Mouse (Mus musculus): ENCODE results near the gene Nrd1. TPM values are rescaled to one million over a fixed set of nuclear protein-coding genes. Genes with fewer than 3 reads are reported as not detected.

Nrd1 gene
- polyA plus RNA-seq, 1 experiment: 14.6 TPM

- Histone ChIP-seq H3K9me3 (no peaks in the 10 kb centered on the region), H3K4me1 (peaks cover 22% of the 10 kb centered on the region), H3K27me3 (replicated peaks) (no peaks in the 10 kb centered on the region), H3K36me3 (replicated peaks; ENCODE audit: low read length) (no peaks in the 10 kb centered on the region), H3K4me3 (replicated peaks) (no peak overlapping the region)
- TF ChIP-seq FLI1 (IDR thresholded peaks at IDR 0.05; ENCODE audit: low read length) (no peak), GATA1 (IDR thresholded peaks at IDR 0.05; ENCODE audit: borderline replicate concordance, low read length) (no peak)
Observed at GRCm38 (mm10) chr4:108987473-108987842, 13.0 kb upstream of the Nrd1 start.

GRCm38 (mm10) chr4:108989430-108989829 is 11.0 kb upstream of the Nrd1 start:
- H3K27me3 ChIP-seq (replicated peaks): no peaks in the 10 kb centered on the region
- no peaks in the 10 kb centered on the region for H3K9me3 ChIP-seq
- no peak for TF ChIP-seq GATA1 (IDR thresholded peaks at IDR 0.05; ENCODE audit: borderline replicate concordance, low read length)
- TF ChIP-seq FLI1 (IDR thresholded peaks at IDR 0.05; ENCODE audit: low read length): no peak
- H3K36me3 ChIP-seq (replicated peaks; ENCODE audit: low read length): no peaks in the 10 kb centered on the region
- H3K4me3 ChIP-seq (replicated peaks): no peak overlapping the region
- H3K4me1 ChIP-seq: peaks cover 22% of the 10 kb centered on the region

DNA sequence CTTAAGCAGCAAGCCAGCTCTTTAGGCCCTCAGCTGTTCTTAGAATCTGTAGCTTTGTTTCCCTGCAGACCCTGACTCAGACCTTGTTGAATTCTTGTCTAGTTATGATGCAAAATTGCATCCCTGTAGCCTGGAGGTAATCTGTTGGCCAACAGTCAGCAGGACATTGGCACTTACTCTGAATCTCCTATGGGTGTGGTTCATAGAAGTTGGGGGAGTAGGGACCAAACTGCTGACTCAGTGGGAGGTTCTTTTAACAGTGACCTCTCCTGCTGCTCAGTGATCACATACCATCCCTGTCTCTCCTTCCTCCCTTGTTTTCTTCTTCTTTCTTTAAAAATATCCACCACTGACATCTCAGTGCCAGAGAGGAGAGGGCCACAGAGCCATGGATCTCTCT is 10.4 kb upstream of the Nrd1 start:
- Histone ChIP-seq H3K4me3 (replicated peaks) (no peak overlapping the region), H3K36me3 (replicated peaks; ENCODE audit: low read length) (no peaks in the 10 kb centered on the region), H3K27me3 (replicated peaks) (no peaks in the 10 kb centered on the region), H3K4me1 (peaks cover 22% of the 10 kb centered on the region), H3K9me3 (no peaks in the 10 kb centered on the region)
- no peak for TF ChIP-seq FLI1 (IDR thresholded peaks at IDR 0.05; ENCODE audit: low read length)
- TF ChIP-seq GATA1 (IDR thresholded peaks at IDR 0.05; ENCODE audit: borderline replicate concordance, low read length): no peak

DNA sequence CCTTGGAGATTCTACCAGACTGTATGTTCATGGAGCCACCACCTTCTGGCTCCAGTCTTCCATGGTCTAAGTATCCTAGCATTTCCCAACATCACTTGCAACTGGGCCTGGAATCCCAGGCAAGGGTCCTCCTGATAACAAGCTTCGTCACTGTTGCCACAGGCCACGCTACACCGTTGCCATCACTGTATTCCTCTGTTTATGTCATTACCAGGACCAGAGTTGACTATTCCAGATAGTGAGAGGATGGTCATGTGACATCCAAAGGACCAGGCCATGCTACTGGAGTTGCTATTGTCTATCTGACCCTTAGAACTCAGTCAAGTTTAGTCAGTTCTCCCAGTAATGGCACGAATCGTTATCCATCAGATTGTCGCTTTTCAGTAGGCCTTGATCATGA is 9.9 kb upstream of the Nrd1 start:
- peaks cover 22% of the 10 kb centered on the region for H3K4me1 ChIP-seq
- TF ChIP-seq FLI1 (IDR thresholded peaks at IDR 0.05; ENCODE audit: low read length): no peak
- no peak for TF ChIP-seq GATA1 (IDR thresholded peaks at IDR 0.05; ENCODE audit: borderline replicate concordance, low read length)
- no peak overlapping the region for H3K4me3 ChIP-seq (replicated peaks)
- H3K36me3 ChIP-seq (replicated peaks; ENCODE audit: low read length): no peaks in the 10 kb centered on the region
- H3K27me3 ChIP-seq (replicated peaks): no peaks in the 10 kb centered on the region
- H3K9me3 ChIP-seq: no peaks in the 10 kb centered on the region

GRCm38 (mm10) chr4:108991811-108992210 is 8.6 kb upstream of the Nrd1 start:
- no peaks in the 10 kb centered on the region for H3K9me3 ChIP-seq
- H3K4me1 ChIP-seq: peaks cover 23% of the 10 kb centered on the region
- H3K36me3 ChIP-seq (replicated peaks; ENCODE audit: low read length): no peaks in the 10 kb centered on the region
- H3K27me3 ChIP-seq (replicated peaks): no peaks in the 10 kb centered on the region
- no peak overlapping the region for H3K4me3 ChIP-seq (replicated peaks)
- no peak for TF ChIP-seq FLI1 (IDR thresholded peaks at IDR 0.05; ENCODE audit: low read length)
- TF ChIP-seq GATA1 (IDR thresholded peaks at IDR 0.05; ENCODE audit: borderline replicate concordance, low read length): no peak

GRCm38 (mm10) chr4:108992978-108993377 is 7.5 kb upstream of the Nrd1 start:
- Histone ChIP-seq H3K9me3 (no peaks in the 10 kb centered on the region; the same call in 1 of the 2 replicates), H3K4me1 (peaks cover 14% of the 10 kb centered on the region)
- TF ChIP-seq FLI1 (IDR thresholded peaks at IDR 0.05; ENCODE audit: low read length): no peak
- TF ChIP-seq GATA1 (IDR thresholded peaks at IDR 0.05; ENCODE audit: borderline replicate concordance, low read length): no peak

DNA sequence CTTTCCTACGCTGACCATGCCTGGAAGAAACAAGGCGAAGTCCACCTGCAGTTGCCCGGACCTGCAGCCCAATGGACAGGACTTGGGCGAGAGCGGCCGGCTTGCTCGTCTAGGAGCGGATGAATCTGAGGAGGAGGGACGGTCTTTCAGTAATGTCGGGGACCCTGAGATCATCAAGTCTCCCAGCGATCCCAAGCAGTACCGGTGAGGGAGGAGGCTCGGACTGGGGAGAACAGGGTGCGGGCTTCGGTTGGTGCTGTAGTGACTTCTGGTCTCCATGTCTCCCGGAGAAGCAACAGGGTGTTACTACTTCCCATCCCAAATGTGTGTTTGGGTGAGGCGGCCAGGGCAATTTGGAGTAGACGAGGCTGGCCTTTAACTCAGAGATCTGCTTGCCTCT is 506 bp downstream of the Nrd1 start:
- H3K36me3 ChIP-seq (replicated peaks; ENCODE audit: low read length): peaks cover 23% of the 10 kb centered on the region
- peak overlapping the region; percentile 92 for H3K4me3 ChIP-seq (replicated peaks)
- H3K27me3 ChIP-seq (replicated peaks): no peaks in the 10 kb centered on the region
- H3K4me1 ChIP-seq: peaks cover 33% of the 10 kb centered on the region; the same call in 1 of the 2 replicates
- no peaks in the 10 kb centered on the region; the same call in 1 of the 2 replicates for H3K9me3 ChIP-seq
- TF ChIP-seq GATA1 (IDR thresholded peaks at IDR 0.05; ENCODE audit: borderline replicate concordance, low read length) (no peak), FLI1 (IDR thresholded peaks at IDR 0.05; ENCODE audit: low read length) (no peak)

More at GRCm38 (mm10) chr4:108992978-108993377, 7.5 kb upstream of the Nrd1 start:
- H3K36me3 ChIP-seq (replicated peaks; ENCODE audit: low read length): no peaks in the 10 kb centered on the region
- H3K27me3 ChIP-seq (replicated peaks): no peaks in the 10 kb centered on the region
- no peak overlapping the region for H3K4me3 ChIP-seq (replicated peaks)

- Histone ChIP-seq H3K27me3 (replicated peaks) (no peaks in the 10 kb centered on the region), H3K36me3 (replicated peaks; ENCODE audit: low read length) (peaks cover 60% of the 10 kb centered on the region), H3K4me1 (peaks cover 29% of the 10 kb centered on the region), H3K4me3 (replicated peaks) (no peak overlapping the region), H3K9me3 (no peaks in the 10 kb centered on the region)
- TF ChIP-seq FLI1 (IDR thresholded peaks at IDR 0.05; ENCODE audit: low read length) (no peak), GATA1 (IDR thresholded peaks at IDR 0.05; ENCODE audit: borderline replicate concordance, low read length) (no peak)
Observed at GRCm38 (mm10) chr4:109008046-109008445, 7.6 kb downstream of the Nrd1 start.

DNA sequence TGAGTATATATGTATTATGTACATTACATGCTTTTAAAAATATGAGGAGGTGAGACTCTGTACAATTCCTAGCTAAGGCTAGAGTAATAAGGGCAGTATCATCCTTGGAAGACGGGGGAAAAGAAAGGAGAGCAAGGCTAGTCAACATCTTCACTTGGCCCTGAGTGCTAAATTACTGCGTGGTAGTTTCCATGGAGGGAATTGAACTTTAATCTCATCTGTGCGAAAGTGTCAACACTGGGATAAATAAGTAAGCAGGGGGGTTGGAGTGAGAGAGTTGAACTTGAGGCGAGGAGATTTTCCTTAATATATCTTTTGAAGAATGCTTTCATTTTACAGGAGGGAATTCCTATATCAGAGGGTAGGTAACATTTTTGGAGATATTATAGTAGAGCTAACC is 13.6 kb downstream of the Nrd1 start:
- Histone ChIP-seq H3K36me3 (replicated peaks; ENCODE audit: low read length) (peaks cover 74% of the 10 kb centered on the region), H3K27me3 (replicated peaks) (no peaks in the 10 kb centered on the region), H3K9me3 (no peaks in the 10 kb centered on the region), H3K4me1 (peaks cover 11% of the 10 kb centered on the region), H3K4me3 (replicated peaks) (no peak overlapping the region)
- TF ChIP-seq GATA1 (IDR thresholded peaks at IDR 0.05; ENCODE audit: borderline replicate concordance, low read length) (no peak), FLI1 (IDR thresholded peaks at IDR 0.05; ENCODE audit: low read length) (no peak)

DNA sequence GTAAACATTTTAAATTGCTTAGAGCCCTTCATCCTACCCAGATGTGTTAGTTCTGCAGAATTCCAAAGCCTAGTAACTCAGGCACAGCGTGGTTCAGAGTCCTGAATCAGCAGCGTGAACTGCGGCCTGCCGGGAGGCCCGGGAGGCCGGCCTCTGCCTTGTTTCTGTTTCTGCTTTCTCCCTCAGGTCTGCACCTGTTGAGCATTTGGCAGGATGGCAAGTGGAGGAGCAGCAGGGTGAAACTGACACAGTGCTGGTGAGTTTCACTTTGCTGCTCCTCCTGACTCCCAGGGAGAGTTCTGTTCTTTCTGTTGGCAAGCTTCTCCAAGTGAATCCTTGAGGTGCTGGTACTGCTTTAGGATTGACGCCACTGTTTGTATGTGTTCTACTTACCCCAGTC is 17.0 kb downstream of the Nrd1 start:
- no peaks in the 10 kb centered on the region for H3K9me3 ChIP-seq
- no peak overlapping the region for H3K4me3 ChIP-seq (replicated peaks)
- TF ChIP-seq GATA1 (IDR thresholded peaks at IDR 0.05; ENCODE audit: borderline replicate concordance, low read length) (no peak), FLI1 (IDR thresholded peaks at IDR 0.05; ENCODE audit: low read length) (no peak)
- H3K36me3 ChIP-seq (replicated peaks; ENCODE audit: low read length): peaks cover 88% of the 10 kb centered on the region
- H3K4me1 ChIP-seq: no peaks in the 10 kb centered on the region; the same call in 1 of the 2 replicates
- H3K27me3 ChIP-seq (replicated peaks): no peaks in the 10 kb centered on the region

DNA sequence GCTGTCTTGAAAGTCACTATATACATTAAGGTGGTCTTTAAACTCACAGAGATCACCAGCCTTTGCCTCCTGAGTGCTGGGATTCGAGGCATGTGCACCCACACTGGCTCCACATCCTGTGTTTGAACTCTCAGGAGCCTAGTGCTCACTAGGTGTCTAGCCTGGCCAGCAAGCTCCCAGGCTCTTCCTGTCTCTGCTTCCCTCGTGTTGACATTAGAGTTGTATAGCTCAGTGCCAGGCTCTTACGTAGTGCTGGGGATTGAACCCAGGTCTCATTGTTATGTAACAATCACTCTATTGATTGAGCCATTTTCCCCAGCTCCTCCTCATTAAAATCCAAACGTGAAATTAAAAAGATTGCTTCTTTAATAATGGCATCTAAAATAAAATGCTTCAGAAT is 18.8 kb downstream of the Nrd1 start:
- H3K36me3 ChIP-seq (replicated peaks; ENCODE audit: low read length): peaks cover 82% of the 10 kb centered on the region
- H3K9me3 ChIP-seq: no peaks in the 10 kb centered on the region
- TF ChIP-seq GATA1 (IDR thresholded peaks at IDR 0.05; ENCODE audit: borderline replicate concordance, low read length): no peak
- TF ChIP-seq FLI1 (IDR thresholded peaks at IDR 0.05; ENCODE audit: low read length): no peak
- no peaks in the 10 kb centered on the region; the same call in 1 of the 2 replicates for H3K4me1 ChIP-seq
- H3K27me3 ChIP-seq (replicated peaks): no peaks in the 10 kb centered on the region
- no peak overlapping the region for H3K4me3 ChIP-seq (replicated peaks)

All from megakaryocyte, embryonic 14.5 days (primary cell).